Mouse (Mus musculus) activated CD4-positive, CD25-positive, alpha-beta regulatory T cell, adult 4 months (primary cell): ENCODE data around the gene Med19. TPM values are rescaled to one million over a fixed set of nuclear protein-coding genes. Genes with fewer than 3 reads are reported as not detected.
"Not testable (repeated sequence)": the region's sequence is repeated elsewhere in the genome, so short reads cannot be mapped to it uniquely, and the experiment has no call there.

Experiments used
- ATAC-seq: one replicate; pipeline ENCODE4 v1.8.0; 2017
- polyA plus RNA-seq, 2 experiments: library from polyadenylated mRNA; unstranded; fragments of 100-300 nt; shearing (Covaris generic); gene quantifications; one replicate each; pipeline ENCODE4 v1.2.1; 2017

Med19 gene
- polyA plus RNA-seq, 2 experiments from 2014 or later = 16.9 to 17.8 TPM

DNA sequence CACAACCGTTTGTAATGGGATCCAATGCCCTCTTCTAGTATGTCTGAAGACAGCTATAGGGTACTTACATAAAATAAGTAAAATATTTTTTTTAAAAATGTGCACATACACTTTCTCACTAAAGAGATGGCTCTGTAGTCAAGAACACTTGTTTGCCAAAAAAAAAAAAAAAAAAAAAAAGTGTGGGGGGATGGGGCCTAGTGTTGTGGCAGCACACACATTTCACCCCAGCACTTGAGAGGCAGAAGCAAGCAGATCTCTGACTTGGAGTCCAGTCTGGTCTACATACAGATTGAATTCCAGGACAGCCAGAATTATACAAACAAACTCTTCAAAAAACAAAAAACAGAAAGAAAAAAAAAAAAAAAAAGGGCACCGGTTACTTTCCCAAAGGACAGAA is 42.5 kb downstream of the Med19 start:
- ATAC-seq = no peak

DNA sequence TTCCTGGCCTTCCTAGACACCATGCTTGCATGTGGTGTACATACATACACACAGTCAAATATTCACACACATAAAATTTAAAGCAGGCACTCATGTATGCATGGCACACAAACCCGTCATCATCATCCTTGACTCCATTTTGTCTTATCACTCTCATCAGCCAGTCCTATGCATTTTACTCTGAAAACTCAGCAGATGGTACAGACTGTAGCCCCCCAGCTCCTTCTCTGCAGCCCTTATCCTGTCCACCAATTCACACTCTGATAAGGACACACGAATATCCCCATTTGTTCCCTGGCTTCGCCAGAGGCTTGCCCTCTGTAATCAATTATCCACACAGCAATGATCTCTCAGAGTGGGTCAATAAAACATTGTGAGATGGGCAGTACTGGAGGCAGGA is 43.0 kb downstream of the Med19 start:
- ATAC-seq = no peak

DNA sequence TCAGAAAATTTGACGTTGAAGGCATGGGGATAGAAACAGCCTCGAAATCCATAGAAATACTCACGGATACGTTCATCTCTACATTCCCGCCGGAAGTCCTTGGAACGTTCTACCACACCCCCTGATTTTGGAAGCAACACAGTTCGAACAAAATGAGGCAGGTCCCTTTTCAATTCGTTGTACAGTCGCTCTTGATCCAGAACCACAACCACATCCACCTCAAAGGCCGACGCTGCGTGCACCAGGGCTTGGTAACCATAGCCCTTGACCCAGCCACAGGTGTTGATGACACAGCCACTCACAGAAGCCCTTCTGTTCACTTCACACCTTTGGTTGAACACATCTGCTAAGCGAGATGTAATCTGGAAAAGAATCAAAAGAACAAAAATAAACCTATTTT is 45.7 kb downstream of the Med19 start:
- no peak for ATAC-seq

DNA sequence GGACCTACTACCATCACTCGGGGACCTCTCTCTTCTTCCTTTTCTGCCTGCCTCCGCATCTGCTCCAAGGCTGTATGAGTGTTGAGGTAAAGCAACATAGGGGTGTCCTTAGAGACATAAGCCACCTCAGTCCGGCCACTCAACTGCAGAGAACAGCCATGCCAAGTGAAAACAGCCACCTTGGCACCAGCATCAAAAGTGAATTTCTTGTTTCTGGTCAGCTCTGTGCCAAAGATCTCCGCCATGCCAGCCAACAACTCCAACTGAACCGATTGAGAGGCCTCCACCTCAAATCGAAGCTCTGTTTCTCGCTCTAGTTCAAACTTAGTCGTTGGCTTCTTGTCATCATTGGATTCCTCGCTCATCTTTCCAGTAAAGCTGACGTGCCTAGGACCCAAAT is 47.6 kb downstream of the Med19 start:
- no peak for ATAC-seq

DNA sequence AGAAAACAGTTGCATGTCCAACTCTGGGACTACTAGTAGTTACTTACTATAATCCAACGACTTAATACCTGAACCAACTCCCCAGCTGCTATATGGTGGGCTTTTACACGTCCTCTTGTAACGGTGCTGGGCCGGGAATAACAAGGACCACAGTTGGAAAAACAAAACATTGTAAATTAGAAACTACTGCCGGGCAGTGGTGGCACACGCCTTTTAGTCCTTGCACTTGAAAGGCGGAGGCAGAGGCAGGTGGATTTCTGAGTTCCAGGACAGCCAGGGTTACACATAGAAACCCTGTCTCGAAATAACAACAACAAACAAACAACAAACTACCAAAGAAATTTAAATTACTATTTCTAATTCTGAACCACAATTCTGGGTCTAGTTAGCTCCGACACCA is 48.5 kb downstream of the Med19 start:
- no peak for ATAC-seq

DNA sequence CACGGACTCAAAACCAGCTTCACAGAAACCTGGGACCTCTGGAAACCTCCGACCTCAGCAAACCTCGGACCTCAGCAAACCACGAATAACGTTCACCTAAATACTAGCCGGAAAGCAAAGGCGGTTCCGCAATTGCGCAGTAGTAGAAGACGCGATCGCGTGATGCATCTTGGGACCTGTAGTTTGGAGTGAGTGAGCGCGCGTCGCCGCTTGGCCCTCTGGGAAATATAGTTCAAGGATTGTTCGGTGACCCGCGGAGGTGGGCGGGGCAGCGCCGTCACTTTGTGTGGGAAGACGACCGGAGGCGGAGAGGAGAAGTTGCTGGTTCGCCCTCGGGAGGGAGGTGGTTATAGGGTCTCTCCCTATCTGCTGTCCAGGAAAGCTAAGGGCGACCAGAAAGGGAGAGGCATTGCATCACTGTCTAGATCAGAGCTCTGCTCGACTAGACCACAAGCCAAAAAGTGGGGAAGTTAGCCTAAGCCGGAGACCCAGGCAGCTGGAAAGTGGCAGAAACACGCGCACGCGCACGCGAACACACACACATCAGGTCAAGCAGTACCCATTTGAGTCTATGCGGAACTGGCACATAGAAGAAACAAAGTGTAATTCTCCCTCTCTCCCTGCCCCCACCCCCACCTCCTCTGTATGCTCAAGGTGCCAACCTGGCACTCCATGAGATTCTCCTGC is 49.1 kb downstream of the Med19 start, which contains the start of gene Clp1:
Clp1 (minus strand) TSS at position 179 of the 687 bp plus-strand sequence.
- ATAC-seq = peak; percentile 99

DNA sequence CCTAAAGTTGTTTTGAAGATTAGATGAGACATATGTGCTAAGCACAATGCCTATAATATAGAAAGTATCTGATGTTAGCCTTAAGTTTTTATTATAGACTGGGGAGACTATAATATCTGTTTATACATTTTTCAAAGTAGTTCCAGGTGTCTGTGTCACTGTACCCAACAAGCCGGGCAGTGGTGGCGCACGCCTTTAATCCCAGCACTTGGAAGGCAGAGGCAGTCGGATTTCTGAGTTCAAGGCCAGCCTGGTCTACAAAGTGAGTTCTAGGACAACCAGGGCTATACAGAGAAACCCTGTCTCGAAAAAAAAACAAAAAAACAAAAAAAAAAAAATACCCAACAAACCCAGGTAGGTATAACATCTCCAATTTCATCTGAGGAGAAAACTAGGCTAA is 50.0 kb downstream of the Med19 start:
- ATAC-seq = not testable (repeated sequence)

DNA sequence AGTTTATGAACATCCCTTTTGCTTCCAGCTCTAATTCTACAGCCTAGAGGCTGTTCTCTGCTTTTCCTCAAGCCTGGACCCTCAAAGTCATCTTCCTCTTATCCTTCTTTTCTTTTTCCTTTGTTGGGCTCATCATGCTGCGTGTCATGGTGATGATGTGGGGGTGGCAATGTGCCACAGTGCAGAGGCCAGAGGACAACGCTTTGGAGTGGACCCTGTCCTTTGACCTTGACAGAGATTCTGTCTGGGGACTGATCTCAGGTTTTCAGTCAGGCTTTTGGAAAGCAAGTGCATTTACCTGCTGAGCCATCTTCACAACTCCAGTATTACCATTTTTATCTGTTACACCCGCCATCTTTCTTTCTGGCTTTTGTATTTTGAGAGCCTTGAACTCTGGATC is 53.0 kb downstream of the Med19 start:
- ATAC-seq = no peak

DNA sequence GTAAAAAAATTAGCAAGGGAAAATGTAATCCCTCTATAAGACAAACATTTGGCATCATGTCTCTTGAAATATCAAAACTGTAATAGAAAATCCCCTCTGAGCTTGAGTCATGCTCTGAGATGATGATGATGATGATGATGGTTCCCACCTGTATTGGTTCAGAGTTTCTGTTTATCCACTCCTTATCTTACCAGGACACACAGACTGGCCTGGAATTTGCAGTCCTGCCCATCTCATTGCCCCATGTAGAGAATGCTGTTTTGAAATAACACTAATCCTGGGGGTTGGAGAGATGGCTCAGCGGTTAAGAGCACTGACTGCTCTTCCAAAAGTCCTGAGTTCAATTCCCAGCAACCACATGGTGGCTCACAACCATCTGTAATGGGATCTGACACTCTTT is 54.2 kb downstream of the Med19 start:
- no peak for ATAC-seq

DNA sequence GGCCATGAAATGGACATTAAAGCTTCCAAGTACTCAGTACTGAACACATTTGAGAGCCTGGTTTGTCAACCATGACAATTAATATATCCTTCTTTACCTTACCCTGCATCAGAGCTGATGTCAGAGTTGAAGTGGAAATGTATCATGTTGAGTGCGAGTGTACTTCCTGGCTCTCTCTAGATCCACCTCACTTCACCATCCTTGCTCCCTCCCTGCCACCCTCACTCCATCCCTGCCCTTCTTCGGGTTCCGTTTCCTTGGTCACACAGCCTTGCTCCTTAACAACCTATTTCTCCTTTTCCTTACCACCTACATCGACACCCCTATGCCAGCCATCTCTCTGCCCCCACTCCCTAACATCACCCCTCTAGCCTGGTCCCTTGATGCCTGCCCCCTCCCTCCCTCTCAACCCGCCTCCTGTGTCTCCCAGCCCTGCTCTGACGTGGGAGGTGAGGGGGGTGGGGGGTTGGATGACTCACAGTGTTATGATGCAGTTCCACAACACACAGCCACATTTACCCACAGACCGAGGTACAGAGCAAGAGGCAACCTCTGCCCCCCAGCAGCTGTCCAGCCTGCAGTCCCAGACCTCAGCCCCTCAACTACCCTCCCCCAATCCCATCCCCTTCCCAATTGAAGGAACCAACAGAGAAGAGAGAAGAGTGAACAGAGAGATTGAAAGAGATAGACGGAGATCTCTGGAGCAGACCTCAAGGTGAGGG is 55.5 kb downstream of the Med19 start, which contains the start of gene Ypel4:
Ypel4 (plus strand) TSS at position 480 of the 722 bp plus-strand sequence.
- ATAC-seq = peak; percentile 73

DNA sequence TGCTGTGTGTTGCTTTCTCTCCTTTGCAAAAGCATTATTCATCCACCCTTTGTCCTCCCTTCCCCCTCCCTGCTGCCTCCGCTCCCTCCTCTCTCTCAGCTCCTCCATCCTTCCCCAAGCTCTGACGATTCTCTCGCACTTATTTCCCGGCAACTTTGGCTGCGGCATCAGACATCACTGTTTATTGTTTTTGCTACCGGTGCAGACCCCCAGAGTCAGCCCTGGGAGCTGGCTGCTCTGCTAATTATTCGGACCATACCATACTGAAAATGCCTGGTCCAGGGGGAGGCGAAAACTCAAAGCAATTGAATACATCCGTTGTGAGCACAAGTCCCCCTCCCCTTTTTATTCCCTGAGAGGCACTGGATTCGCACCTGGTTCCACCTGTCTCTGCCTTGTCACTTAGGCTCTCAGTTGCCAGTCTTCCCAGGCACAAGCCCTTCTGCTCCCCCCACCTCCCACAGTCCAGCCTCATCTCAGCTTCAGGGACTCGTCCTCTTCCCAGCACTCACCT is 56.2 kb downstream of the Med19 start:
- ATAC-seq = peak; percentile 37

DNA sequence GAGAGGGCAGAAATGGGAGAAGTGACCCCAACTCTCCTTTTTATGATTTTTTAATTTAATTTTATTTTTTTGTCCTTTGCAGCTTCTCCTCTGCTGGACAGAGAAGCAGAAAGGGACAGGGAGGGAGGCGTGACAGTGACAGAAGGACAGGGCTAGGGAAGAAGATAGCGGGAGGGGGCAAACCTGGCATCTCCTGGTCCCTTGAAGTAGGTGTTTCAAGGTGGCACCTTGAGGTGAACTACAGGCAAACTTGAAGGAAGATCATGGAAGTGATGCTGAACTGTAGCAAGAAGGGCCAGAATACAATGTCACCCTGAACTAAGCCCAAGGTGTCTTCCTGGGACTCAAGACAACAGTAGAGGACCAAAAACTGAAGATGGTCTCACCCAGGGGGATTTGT is 56.7 kb downstream of the Med19 start:
- ATAC-seq = no peak

DNA sequence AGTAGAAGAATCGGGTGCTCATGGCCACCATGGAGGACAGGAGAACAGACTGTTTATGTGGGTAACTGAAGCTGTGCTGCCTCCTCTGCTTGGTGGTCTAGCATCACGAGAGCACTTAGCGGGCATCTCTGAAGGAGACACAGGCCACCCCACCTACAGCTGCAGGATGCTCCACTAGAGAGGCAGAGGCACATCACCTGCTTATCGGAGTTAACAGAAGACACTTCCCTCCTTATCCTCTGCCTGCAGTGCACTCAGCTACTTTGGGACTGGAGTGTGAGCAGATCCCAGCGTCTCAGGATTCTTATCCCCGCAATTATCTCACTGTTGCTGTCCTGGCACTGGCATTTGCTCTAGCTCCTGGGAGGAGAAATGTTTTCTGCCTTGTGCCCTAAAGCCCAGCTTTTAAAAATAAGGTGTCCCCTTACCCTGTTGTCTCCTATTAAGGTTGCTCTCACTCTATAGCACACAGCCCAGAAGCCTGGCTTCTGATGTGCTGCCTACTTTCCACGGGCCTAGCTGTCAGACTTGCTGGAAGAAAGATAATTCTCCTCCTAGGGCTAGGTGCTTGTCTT is 57.2 kb downstream of the Med19 start:
- no peak for ATAC-seq

DNA sequence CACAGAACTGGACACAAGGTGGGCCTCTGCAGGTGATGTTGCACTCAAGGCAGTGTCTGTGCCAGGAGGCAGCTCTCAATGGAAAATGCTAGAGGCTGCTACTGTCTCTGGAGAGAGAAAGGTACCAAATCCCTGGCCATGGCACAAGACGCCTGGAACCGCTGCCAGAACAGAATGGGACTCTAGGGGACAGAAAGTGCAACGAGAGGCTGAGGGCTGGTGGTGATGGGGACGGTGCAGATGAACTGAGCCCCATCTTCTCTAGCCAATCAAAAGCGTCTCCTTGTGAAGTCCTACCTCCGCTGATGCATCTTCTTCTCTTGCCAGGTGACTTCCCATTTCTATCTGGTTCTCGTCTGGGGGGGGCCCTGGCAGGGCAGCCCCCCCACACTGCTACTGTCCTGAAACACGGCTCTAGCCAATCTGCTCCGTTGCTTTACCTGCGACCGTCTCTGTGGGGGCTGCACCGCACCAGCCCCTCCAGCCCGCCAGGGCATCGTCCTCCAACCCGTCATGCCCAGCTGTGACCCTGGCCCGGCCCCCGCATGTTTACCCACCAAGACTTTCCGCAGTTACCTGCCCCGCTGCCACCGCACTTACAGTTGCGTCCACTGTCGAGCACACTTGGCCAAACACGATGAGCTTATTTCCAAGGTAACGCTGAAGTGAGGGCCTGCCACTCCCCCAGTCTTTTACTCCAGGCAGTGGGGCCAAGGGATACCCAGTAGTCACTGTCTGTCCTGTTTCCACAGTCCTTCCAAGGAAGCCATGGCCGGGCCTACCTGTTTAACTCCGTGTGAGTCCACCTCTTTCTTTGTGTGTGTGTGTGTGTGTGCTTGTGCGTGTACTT is 58.3 kb downstream of the Med19 start:
- no peak for ATAC-seq

DNA sequence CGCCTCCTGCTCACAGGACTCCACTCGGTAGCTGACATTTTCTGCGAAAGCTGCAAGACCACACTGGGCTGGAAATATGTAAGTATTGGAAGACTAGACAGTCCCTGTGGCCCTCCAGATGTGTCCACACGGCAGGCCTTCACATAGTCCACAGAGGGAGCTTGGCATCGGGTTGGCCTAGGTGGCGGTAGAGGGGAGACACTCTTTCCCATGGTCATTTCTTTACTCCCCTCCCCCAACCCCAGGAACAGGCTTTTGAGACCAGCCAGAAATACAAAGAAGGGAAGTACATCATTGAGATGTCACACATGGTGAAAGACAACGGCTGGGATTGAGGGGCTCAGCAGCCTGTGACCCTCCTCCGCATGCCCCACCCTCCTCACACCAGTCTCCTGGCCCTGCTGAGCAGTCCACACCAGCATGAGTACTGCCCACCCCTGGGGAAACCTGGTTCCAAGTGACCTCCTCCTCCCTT is 59.3 kb downstream of the Med19 start:
- no peak for ATAC-seq

Other genes starting within 250 kb of the Med19 start
- gene Tfpi, start 201.6 kb upstream of the Med19 start, polyA plus RNA-seq = 1 to 10 TPM; 1.4 to 6.1 TPM
- gene Ctnnd1, start 27.6 kb upstream of the Med19 start, polyA plus RNA-seq = under 1 TPM; 0.29 to 0.67 TPM
- gene Btbd18, start 19.3 kb upstream of the Med19 start, polyA plus RNA-seq = under 1 TPM; 0.15 to 0.53 TPM
- 100 to 1,000 TPM; 152 to 184 TPM for gene Selenoh, start 7.6 kb upstream of the Med19 start, polyA plus RNA-seq
- not detected for gene Gm28635, start 361 bp upstream of the Med19 start, polyA plus RNA-seq
- gene Tmx2, start 738 bp downstream of the Med19 start, polyA plus RNA-seq = 100 to 1,000 TPM; 108 to 124 TPM
- 10 to 100 TPM; 13.7 to 14.5 TPM for gene Zdhhc5, start 36.8 kb downstream of the Med19 start, polyA plus RNA-seq
- gene Clp1, start 48.9 kb downstream of the Med19 start, polyA plus RNA-seq = 10 to 100 TPM; 47.4 to 47.7 TPM
- gene Ypel4, start 55.7 kb downstream of the Med19 start, polyA plus RNA-seq = 1 to 10 TPM in 1 of 2 experiments, under 1 TPM in 1; 0.64 to 1.1 TPM
- not detected for gene Gm19426, start 65.3 kb downstream of the Med19 start, polyA plus RNA-seq
- gene Serping1, start 97.0 kb downstream of the Med19 start, polyA plus RNA-seq = not detected
- gene Ube2l6, start 120.4 kb downstream of the Med19 start, polyA plus RNA-seq = 10 to 100 TPM; 71.4 to 83.0 TPM
- not detected for gene Smtnl1, start 144.2 kb downstream of the Med19 start, polyA plus RNA-seq
- gene Timm10, start 148.6 kb downstream of the Med19 start, polyA plus RNA-seq = 10 to 100 TPM; 36.8 to 40.4 TPM
- 1 to 10 TPM; 3.7 to 7.6 TPM for gene Slc43a1, start 160.4 kb downstream of the Med19 start, polyA plus RNA-seq
- not detected for gene Rtn4rl2, start 208.3 kb downstream of the Med19 start, polyA plus RNA-seq